Mouse (Mus musculus): ENCODE data around the gene Arhgdib.
A peak's percentile ranks its signal among the peaks of the same experiment; 100 is the strongest.

Gene Arhgdib

DNA sequence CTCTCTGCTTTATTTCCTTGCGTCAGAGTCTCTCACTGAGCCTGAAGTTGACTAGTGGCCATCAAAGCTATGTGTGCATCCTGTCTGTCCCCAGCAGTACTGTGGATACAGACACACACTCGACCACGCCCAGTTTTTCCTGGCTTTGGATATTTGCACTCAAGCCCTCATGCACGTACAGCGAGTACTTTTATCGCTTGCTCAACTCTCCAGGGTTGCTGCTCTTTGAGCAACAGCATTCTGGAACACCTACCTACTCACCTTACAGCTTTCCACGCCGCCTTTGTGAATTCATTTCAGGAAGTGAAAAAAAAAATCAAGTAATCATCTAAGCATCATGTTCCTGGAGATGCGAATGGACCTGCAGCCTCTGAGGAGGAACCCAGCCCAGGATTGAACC lies 11.2 kb upstream of the Arhgdib start:
- DNase-seq (ENCODE audit: inconsistent age in 2 of 2, low spot score in 1 of 2), result no peak

DNA sequence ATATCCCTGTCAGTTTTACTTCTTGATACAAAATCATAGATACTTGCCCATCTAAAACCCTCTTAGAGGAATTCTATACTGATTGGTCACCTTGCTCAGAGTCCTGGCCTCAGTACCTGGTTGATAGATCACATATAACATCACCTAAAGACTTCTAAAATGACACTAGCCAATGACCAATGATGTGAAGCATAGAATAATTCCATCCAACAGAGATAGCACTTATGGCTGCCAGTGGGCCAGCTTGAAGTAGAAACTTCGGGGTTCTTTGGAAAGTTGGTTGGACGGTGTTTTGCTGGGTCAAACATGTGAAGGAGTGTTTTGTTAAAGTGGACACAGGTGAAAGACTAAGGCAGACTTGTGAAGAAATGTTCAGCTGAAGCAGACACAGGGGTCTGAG lies 8.5 kb upstream of the Arhgdib start:
- no peak for DNase-seq (ENCODE audit: inconsistent age in 2 of 2, low spot score in 1 of 2)

DNA sequence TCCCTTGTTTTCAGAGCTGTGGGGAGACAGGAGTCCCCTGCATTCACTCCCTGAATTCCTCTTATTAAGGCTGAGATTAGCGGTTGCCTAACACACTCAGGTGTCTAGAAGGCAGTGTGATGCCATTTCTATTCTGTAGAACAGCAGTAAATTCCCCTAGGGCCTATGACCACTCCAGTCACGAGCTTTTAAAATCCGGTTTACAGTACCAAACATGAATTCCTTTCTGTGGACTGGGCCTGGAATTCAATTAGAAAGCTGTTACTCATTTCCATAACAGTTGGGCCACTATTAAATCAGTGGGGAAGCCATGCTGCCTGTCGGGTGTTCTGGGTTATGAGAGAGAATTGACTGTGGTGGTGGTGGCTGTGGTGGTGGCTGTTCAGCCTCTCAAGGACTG lies 6.0 kb upstream of the Arhgdib start:
- no peak for DNase-seq (ENCODE audit: inconsistent age in 2 of 2, low spot score in 1 of 2)

DNA sequence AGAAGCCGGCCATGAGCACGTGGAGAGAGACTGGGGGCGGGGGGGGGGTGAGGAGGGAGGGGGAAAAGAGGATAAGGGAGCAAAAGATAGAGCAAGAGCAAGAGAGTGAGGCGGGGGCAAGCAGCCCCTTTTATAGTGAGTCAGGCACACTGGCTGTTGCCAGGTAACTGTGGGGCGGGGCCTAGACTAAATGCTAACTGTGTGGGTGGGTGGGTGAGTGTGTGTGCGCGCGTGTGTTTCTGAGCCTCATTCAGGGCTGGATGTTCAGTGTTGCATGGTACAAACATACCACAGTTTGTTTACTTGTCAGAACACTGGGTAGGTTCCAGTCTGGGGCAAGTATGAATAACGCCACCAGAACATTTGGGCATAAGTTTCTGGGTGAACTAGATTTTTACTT lies 5.2 kb upstream of the Arhgdib start:
- DNase-seq (ENCODE audit: inconsistent age in 2 of 2, low spot score in 1 of 2), result no peak

DNA sequence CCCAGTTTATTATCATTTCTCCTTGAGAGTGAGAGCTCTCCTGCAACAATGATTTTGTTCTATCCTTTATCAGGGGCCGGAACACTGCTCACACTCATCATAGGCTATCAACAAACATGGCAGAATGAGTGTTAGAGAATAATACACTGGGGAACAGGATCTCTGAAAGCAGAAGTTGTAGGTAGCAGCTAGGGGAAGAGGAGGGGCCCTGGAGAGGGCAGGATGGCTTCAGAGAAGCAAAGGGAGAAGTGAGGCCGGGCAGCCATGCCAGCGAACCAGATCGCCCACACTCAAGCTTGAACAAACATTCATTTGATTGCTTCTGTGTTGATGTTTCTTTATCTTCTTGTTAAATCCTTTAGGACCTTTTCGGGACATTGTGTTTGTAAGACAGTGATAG lies 4.5 kb upstream of the Arhgdib start:
- no peak for DNase-seq (ENCODE audit: inconsistent age in 2 of 2, low spot score in 1 of 2)

DNA sequence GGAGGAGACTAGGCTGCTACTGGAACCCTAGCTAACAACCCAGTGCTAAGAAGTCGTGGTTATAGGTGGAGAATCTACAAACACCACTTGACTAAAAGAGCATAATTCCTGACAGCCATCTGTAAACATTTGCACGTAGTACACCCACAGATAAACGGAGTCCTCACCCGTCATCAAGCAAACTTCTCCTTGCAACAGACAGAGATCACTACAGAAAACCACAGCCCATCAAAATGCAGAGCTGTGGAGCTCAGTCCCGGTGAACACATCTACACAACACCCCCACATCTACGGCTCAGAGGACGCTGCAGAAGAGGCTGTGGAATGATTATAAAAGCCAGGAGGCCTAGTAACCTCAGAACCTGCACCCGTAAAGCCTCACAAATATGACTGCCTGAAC lies 2.8 kb upstream of the Arhgdib start:
- DNase-seq (ENCODE audit: inconsistent age in 2 of 2, low spot score in 1 of 2), result no peak

DNA sequence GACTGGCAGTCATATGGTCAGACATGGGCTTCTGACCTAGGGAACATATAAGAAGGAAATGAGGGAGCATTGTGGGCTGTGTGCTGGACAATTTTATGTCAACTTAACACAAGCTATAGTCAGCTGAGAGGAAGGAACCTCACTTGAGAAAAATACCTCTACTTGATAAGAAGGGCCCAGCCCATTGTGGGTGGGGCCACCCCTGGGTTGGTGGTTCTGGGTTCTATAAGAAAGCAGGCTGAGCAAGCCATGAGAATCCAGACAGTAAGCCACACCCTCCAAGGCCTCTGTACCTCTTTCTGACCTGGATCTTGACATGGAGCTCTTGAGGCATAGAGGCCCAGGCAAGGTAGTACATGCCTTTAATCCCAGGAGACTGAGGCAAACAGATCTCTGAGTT lies 1.7 kb upstream of the Arhgdib start:
- no peak for DNase-seq (ENCODE audit: inconsistent age in 2 of 2, low spot score in 1 of 2)

DNA sequence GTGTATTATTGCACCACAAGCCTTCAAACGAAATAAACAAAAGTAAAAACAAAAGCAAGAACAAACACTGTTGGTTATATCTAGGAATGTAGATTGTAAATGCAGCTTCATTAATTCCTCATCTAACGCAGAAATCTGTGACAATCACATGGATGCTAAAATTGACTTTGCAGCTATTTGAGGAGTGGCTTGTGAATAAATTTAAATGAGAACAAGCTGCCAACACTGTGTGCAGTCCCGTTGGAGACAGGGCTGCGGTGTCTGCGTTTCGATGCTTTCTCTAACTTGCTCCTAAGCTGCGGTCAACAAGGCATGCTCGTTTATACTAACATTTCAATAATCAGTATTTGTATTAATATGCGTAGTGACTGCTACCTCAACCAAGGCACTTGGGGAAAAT lies 581 bp upstream of the Arhgdib start:
- no peak for DNase-seq (ENCODE audit: inconsistent age in 2 of 2, low spot score in 1 of 2)

DNA sequence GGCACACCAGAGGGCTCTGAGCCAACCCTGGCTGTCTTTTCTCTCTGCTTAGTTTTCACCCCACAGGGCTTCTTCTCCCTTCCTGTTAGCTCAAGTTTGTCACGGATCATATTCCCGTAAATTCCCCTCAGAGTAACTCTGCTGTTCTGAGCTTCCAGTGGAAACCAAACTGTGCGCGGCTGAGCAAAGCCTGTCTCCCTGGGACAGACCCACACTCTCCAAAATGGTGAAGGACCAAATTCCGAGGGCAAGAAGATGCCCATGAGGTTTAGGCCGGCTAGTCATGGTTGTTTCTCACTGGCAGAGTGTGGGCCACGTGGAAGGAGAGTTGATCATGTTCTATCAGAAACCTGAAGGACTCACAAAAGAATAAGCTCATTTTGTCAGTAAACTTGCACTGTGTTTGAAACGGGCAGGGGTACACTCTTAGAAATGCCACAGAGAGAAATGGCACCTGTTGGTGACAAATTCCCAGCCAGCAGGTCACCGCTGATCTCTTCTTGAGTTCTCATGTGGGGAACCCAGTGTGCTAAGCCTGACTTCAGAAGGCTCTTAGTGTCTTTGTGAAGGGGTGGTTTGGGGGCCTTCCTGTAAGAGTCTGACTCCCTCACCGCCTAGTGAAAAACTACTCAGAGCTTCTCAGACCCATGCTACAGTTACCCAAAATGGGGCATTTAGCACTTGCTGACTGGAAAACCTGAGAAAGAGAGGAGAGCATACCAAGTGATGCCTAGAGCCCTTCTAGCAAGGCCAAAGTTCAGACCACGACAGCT lies 1.3 kb downstream of the Arhgdib start:
- peak in 1 of 2 experiments; percentile 38 for DNase-seq (ENCODE audit: inconsistent age in 2 of 2, low spot score in 1 of 2)

DNA sequence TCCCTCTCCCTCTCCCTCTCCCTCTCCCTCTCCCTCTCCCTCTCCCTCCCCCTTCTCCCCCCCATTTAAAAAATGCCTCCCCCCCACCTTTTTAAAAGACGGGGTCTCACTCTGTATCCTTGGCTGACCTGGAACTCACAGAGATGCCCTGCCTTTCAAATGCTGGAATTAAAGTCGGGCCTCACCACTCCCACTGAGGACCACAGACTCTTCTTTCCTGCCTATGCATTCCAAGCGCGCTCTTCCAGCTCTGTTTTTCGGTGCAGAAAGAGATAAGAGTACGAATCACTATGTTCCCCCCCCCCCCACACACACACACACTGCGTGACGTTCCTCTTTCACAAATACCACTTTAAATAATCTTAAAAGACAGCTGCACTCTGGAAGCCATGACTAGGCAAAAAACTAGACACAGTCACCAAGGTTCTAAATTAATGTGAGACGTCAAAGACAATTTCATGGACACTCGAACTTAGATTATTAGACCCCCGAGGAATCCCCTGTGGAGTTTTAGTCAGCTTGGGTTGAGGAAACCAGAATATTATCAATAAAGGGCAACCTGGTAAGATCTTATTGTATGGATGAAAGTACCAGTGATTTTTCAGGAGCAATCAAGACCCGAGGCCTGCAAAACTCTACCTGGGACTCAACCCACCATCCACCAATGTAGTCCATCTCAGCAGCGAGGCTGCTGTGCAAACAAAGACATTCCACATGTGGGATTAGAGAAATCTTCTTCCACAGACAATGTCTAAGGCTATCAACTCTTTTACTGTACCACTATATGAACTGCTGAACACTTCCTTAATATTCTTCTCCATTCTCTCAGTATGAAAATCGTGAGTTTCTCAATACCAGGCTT lies 2.1 kb downstream of the Arhgdib start:
- DNase-seq (ENCODE audit: inconsistent age in 2 of 2, low spot score in 1 of 2), result no peak

DNA sequence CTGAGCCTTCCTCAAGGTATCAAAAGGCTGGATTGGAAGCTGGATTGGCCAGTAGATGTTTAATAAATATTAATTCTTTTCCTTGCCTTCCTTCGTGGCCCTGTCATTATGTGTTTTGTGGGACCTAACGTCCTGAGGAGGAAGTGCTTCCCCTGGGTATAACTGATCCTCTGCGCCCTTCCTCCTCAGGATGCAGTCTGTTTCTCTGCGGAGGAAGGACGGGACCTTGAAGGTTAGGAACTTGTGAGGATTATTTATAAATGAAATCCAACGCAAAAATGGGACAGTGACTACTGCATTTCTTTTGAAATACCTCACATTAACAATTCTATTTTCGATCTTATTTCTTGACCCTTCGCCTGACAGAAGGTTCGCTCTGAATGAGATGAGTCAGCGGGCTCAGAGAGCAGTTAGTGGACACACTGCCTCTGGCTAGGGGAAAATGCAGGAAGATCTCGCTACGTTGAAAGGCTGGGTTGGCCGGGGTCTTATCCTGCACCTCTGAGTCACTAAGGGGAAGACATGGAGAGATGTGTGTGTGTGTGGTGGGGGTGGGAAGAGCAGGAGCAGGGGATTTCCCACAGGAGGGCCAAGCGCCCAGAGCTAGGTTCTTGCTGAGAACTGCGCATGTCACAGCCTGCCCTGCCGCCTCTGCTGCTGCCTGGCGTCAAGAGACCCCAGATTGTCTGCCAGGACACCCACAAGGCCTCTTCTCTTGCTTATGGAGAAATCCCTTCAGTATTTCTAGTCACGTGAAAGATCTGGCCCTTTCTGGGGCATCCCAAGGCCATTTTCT lies 3.2 kb downstream of the Arhgdib start:
- peak; percentile 38 to 63 for DNase-seq (ENCODE audit: inconsistent age in 2 of 2, low spot score in 1 of 2)

DNA sequence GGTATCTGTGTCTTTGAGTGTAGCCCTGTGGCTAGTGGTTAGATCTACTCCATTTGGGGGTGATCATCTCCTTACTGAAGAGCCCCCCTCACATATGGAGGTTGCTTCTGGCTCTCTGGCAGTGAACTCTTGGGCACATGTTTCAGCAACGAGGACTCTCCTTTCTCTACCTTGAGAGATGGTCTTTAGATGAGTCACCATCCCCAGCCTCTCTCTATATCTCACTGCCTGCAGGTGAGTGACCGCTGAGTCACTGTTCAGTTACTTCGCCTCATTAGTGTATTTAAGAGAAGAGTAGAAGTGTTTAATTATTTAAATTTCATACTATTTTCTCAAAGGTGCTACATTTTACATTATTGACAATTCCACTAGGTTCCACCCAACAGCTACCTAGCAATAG lies 4.6 kb downstream of the Arhgdib start:
- DNase-seq (ENCODE audit: inconsistent age in 2 of 2, low spot score in 1 of 2), result no peak

DNA sequence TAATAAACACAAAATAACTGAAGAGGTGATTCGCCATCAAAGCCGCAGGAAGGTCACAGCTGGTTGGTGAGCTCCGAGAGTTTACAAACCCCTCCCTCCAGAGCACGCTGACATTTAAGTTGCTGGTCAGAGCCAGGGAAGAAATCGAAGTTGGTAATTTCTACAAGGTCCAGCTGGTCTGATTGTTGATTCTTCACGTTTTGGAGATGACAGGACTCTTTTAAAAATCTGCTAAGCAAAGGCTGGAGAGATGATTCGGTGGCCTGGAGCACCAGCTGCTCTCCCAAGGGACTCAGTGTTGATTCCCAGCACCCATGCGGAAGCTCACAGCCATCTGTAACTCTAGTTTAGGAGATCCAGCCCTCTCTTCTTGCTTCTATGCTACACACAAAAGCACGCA lies 5.3 kb downstream of the Arhgdib start:
- no peak for DNase-seq (ENCODE audit: inconsistent age in 2 of 2, low spot score in 1 of 2)

DNA sequence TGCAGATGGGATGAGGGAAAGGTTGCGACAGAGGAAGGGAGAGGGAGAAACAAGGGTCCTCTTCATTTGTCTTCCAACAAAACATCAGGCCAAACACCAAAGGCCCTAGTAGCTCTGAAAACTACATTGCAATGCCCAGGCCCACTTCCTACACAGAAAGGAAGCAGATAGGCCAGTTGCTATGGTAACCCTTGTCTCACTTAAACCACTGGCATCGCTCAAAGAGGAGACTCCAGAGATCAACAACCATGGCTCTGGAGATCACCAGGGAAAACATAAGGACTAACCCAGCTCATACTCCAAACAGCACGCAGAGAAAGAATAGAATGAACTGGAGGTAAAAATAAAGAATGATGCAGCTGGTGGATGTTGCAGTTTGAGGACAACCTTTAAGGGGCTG lies 6.5 kb downstream of the Arhgdib start:
- no peak for DNase-seq (ENCODE audit: inconsistent age in 2 of 2, low spot score in 1 of 2)

DNA sequence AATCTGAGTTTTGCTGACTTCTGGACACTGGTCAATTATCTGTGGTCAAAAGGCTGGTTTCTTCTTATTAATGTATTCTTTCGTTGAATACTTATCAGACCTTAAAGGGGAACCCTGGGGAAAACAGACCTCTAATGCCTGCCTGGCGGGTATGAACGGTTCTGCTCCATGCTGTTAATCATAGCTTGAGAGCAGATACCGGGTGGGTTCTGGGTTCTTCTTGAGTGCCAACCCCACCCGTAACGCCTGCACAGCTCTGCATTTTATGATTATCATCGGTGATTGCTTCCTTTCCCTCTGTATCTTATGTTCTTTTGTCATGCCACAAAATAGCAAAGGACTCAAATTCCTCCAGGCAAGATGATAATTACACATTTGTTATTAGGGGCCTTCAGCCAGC lies 7.6 kb downstream of the Arhgdib start:
- DNase-seq (ENCODE audit: inconsistent age in 2 of 2, low spot score in 1 of 2), result no peak

DNA sequence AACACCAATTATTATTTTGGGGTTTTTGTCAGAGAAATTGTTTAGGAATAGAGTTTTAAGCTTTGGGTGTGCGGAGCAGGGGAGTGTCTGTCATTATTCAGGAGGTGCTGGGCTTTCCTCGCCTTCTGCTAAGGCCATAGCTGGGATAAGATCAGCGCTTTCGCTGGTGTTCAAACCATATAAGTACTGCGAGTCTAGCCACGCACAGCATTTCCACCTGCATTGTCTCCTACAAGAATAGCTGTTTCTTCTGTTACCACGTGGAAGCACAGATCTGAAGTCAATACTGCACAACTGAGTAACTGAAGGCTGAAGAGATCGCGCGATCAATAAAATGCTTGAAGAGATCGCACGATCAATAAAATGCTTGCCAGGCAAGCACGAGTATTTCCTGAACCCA lies 10.5 kb downstream of the Arhgdib start:
- no peak for DNase-seq (ENCODE audit: inconsistent age in 2 of 2, low spot score in 1 of 2)

DNA sequence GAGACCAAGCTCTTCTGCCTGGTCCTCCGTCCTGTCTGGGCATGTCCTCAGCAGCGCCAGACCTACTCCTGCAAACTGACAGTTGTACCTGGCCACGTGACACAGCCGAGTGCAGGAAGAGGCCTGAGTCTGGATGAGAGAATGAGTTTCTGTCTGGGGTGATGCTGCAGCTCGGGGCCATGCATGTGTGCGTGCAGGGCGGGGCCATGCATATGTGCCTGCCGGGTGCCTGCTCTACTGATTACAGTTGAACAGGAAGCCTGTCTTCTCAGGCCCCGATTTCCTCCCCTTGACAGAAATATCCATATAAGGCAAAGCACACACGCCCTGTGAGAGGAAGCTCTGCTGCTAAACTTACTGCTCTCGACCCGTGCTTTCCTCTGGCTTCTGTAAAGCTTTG lies 11.0 kb downstream of the Arhgdib start:
- peak in 1 of 2 experiments; percentile 52 for DNase-seq (ENCODE audit: inconsistent age in 2 of 2, low spot score in 1 of 2)

DNA sequence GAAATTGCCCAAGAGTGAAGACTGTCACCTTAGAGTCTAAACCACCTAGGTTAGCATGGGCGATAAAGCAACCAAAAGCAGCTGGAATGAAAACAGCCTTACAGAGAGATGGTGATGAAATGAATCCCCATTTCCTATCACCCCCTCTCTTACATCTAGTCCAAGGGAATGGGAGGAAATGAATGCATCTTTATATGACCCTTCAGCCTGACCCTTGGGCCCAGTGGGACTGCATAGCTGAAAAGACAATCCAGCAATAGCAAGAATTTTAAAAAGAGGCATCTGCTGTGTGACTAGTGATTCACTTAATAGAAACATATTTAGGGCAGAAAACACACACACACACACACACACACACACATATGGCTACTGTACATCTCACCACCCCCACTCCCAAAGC lies 14.1 kb downstream of the Arhgdib start:
- no peak for DNase-seq (ENCODE audit: inconsistent age in 2 of 2, low spot score in 1 of 2)

DNA sequence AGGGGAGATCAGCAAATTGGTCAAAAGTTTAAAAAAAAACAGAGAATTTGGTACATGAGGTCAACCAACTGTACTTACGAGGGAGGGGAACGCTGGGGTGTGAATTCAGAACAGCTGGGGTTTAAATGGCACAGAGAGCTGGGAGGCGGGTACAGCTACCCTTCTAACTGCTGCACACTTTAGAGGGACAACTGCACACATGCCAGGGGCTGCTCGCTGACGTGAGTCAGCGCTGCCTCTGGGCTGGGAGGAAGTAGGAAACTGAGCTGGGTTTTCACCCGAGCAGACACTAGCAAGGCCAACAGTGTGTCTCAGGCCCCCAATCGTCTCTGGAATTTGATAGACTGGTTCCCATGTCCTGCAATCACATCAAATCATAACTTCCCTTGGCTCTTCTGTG lies 16.6 kb downstream of the Arhgdib start:
- DNase-seq (ENCODE audit: inconsistent age in 2 of 2, low spot score in 1 of 2), result no peak

DNA sequence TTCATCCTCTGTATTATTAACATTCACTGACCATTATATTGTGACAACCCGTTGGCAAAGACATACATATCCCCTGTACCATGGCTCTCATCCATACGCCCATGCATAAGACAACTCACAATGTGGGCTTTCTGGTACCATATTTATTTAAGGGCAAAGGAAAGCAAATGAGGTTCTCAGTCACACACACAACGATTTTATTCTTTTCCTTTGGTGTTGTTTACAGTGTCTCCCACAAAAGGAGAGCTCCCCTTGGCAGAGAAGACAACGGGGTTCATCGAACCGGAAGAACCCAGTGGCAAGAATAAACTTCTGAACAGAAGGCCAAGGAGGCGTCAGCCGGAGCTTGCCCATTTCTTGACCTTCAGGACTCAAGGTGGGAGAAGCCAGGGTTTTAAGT lies 18.2 kb downstream of the Arhgdib start, which contains the start of gene Pde6h:
Gene Pde6h (plus strand): TSS at position 301 of the 400 bp plus-strand sequence.
- no peak for DNase-seq (ENCODE audit: inconsistent age in 2 of 2, low spot score in 1 of 2)

DNA sequence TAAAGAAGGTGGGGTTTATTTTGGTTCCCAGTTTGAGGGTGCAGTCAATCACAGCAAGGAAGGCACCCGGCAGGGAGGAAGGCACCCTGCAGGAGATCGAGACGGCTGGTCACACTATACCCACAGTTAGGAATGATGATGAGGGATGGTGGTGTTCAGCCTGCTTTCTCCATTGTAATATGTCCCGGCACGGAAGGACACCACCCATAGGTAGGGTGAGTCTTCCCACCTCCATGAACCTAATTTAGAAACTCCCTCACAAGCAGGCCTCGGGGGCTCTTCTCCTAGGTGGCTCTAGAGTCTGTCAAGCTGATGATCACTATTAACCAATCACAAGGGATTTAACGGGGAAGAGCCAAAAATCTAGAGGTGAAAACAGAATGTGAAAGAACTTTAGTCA lies 18.8 kb downstream of the Arhgdib start:
- no peak for DNase-seq (ENCODE audit: inconsistent age in 2 of 2, low spot score in 1 of 2)

DNA sequence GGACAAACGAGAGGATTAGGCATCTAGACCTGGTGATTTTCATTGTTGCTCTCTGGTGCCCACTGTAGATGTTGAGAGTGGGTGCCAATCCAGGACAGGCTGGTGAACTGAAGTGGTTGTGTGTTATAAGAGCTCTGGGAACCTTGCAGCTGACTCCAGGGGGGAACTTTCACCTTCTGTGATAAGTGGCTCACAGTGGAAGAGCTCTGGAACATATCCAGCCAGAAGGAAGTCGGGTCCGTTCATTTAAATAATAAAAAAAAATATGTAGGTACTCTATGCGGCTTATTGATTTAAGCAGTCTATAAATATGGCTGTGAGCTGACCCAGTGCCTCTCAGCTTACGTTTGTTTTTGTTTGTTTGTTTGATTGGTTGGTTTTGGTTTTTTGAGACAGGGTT lies 19.6 kb downstream of the Arhgdib start, which contains the start of gene Erp27:
Gene Erp27 (minus strand): TSS at position 101 of the 400 bp plus-strand sequence.
- no peak for DNase-seq (ENCODE audit: inconsistent age in 2 of 2, low spot score in 1 of 2)
